Mouse (Mus musculus): ENCODE results near the gene Rgs2.

The Rgs2 gene

GRCm38 (mm10) chr1:144003904-144004740 lies at the start of gene Rgs2:
TSS of gene Rgs2 (minus strand) at chr1:144004161.
- DNase-seq (ENCODE audit: low spot score): peak; percentile 98

- no peak for DNase-seq (ENCODE audit: low spot score)
Observed at GRCm38 (mm10) chr1:144053401-144053800, 49.4 kb upstream of the Rgs2 start.

GRCm38 (mm10) chr1:144041826-144042225 lies 37.9 kb upstream of the Rgs2 start:
- DNase-seq (ENCODE audit: low spot score): no peak

GRCm38 (mm10) chr1:144033498-144033897 lies 29.5 kb upstream of the Rgs2 start:
- DNase-seq (ENCODE audit: low spot score): no peak

DNA sequence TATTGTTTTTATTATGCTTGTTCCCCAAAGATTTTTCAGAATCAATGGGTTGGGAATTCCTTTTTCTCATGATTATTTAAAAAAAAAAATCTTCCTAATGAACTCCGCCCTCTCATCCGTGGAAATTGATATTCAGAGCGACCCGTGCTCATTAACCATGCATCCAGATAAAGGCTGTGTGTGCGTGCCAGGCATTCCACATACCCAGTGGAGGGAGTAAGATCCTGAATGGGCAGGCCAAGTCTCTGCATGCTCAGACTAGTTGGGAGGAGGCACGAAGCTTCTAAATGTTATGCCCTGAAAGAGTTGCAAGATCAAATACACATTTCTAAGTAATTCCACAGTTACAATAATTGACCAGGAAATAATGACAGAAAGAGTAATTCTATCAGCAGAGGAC lies 26.5 kb upstream of the Rgs2 start:
- no peak for DNase-seq (ENCODE audit: low spot score)

- no peak for DNase-seq (ENCODE audit: low spot score)
Observed at GRCm38 (mm10) chr1:144029679-144030078, 25.7 kb upstream of the Rgs2 start.

GRCm38 (mm10) chr1:144018417-144018958 lies 14.5 kb upstream of the Rgs2 start:
- no peak for DNase-seq (ENCODE audit: low spot score)

- DNase-seq (ENCODE audit: low spot score): no peak
Observed at GRCm38 (mm10) chr1:144013913-144014312, 10.0 kb upstream of the Rgs2 start.

DNA sequence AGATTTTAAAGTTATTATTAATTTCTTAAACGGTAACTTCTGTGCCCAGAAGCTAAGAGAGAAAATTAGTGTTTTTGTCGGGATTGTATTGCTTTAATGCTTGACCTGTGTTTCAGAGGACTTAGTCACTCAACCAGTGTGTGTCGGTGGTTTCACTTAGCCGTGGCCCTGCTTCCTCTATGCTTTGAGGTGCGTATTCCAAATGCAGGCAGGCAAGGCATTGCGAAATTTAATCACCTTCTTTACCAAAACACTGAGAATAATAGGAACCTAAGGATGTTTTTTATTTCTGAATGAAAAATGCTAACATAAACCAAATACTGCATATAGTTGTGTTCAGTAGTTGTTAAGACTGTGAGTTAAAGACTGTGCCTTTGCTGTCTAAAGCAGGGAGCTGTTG lies 3.4 kb upstream of the Rgs2 start:
- DNase-seq (ENCODE audit: low spot score): no peak

DNA sequence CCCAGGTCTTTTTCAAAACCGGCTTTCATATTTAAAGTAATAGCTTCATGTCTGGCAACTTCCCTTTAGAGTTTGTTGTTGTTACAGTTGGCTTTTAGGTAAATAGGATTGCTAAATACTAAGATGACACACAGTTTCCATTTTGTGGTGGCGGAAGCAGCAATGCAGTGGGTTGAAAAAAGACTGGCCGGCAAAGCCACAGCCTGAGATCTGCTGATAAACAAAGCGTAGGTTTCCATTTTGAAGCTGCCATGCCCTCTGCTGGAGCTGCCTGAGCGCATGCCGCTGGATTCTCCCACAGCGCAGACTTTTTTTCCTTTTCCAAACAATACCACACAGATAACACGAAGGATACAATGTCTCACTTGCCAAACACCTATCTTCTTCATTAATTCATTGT lies 2.6 kb upstream of the Rgs2 start:
- DNase-seq (ENCODE audit: low spot score): peak; percentile 71

DNA sequence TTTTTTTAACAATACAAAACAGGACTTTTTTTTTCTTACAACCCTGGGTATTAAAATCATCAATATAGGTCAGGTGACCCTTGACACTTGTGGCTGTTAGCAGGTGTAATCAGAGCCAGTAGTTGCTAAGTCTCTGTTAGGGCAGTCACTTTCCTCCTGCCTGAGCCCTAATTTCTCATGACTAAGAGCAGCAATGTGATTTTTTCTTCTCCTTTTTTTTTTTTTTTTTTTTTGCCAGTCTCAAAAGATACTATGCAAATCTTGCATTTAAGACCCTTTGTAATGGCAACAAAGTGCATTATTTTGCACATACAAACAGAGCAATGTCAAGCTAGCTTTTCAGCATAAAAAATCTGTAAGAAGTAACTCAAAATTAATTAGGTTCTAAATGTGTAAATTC lies 1.7 kb upstream of the Rgs2 start:
- no peak for DNase-seq (ENCODE audit: low spot score)

GRCm38 (mm10) chr1:144004741-144005140 lies 780 bp upstream of the Rgs2 start:
- no peak for DNase-seq (ENCODE audit: low spot score)

- peak; percentile 48 for DNase-seq (ENCODE audit: low spot score)
Observed at GRCm38 (mm10) chr1:144003416-144003815, 545 bp downstream of the Rgs2 start.

- no peak for DNase-seq (ENCODE audit: low spot score)
Observed at GRCm38 (mm10) chr1:144002715-144003066, 1.3 kb downstream of the Rgs2 start.

DNA sequence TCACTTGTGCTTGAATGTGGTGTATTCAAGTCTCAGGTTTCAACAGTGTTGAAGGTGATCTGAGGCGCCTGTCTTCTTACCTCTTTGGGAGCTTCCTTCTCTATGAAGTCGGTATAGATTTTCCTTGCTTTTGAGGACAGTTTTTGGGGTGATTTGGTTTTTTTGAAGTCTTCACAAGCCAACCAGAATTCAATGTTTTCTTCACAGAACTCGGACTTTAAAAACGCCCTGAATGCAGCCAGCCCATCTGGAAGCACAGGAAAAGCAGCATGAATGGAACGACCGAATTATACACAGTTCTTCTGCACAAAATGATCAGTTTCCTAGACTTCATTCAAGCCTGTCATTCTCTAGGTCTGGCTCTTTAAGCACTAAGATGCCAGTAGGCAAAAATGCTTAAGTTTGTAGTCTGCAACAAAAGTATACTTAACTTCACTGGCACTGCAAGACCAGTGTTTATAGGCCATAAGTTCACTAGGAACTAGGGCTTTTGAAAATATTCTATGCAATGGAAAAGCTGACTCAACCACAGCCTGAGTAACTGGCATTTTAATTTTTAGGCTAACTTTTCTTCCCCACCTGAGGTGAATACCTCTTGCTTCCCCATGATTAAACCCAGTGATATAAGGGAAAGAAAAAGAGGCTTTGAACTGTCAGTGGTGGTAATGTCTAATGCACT lies 1.8 kb downstream of the Rgs2 start:
- DNase-seq (ENCODE audit: low spot score): no peak

DNA sequence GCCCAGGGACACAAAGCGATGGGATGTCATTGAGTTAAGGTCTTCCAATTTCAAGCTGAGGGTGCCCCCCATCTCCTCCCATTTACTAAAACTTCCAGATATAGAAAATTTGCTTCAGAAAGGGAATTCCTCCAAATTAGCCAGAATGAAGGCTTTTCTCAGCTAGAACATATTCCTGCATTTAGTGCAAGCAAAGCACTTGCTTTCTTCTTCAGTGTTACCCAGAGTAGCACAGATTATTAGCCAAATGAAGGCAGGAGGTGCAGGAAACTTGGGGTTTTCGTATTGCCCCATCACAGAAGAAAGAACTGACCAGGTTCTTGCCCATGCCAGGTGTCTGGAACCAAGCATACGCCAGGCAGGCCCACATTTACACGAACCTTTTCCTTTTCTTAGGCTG lies 3.7 kb downstream of the Rgs2 start:
- DNase-seq (ENCODE audit: low spot score): no peak

GRCm38 (mm10) chr1:143999371-143999920 lies 4.5 kb downstream of the Rgs2 start:
- no peak for DNase-seq (ENCODE audit: low spot score)

DNA sequence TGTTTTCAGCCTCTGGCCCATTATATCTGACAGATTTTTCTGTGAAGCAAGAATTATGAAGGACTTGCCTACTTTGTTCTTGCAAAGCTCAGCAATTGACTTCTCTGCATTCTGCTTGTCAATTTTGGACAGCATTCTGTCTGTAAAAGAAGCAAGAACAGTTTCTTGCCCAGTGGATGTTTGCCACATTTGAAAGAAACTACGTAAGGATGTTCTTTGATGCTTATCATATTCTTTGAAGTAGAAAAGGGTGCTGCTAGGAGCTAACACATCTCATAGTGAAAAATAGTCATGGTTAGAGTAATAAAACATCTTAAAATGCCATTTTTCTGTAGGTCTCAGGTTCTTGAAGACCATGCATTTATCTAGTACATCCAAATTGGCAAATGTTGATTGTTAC lies 10.9 kb downstream of the Rgs2 start:
- no peak for DNase-seq (ENCODE audit: low spot score)

DNA sequence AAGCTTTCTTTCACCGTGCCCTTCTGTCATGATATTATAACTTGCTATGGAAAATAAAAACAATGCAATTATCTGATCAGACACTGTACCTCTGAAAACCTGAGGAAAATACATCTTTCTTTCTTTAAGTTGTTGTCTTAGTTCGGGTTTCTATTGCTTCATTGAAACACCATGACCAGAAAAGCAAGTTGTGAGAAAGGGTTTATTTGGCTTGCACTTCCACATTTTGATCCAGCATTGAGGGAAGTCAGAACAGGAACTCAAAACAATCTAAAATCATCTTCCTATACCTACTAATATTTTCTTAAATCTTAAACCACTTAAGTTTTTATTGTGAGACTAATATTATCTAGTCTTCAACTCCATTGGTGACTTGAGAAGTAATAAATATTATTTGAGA lies 11.4 kb downstream of the Rgs2 start:
- no peak for DNase-seq (ENCODE audit: low spot score)

- DNase-seq (ENCODE audit: low spot score): no peak
Observed at GRCm38 (mm10) chr1:143990263-143990662, 13.7 kb downstream of the Rgs2 start.

DNA sequence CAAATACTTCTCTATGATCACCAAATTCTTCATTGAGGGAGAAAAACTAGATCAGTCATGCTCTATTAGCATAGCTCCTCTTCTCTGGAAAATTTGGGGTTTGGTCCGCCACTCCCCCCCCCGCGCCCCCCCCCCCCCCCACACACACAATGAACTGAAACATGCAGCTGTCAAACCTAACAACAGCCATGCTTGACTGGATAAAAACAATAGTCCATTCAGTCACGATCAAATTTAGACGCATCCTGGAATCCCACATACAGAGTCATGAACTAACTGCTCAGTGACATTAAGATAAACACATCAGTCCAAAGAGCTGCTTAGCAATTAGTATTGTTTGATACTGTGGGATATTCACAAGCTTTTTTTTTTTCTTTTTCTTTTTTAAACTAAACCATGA lies 14.2 kb downstream of the Rgs2 start:
- no peak for DNase-seq (ENCODE audit: low spot score)

GRCm38 (mm10) chr1:143988756-143989155 lies 15.2 kb downstream of the Rgs2 start:
- no peak for DNase-seq (ENCODE audit: low spot score)

DNA sequence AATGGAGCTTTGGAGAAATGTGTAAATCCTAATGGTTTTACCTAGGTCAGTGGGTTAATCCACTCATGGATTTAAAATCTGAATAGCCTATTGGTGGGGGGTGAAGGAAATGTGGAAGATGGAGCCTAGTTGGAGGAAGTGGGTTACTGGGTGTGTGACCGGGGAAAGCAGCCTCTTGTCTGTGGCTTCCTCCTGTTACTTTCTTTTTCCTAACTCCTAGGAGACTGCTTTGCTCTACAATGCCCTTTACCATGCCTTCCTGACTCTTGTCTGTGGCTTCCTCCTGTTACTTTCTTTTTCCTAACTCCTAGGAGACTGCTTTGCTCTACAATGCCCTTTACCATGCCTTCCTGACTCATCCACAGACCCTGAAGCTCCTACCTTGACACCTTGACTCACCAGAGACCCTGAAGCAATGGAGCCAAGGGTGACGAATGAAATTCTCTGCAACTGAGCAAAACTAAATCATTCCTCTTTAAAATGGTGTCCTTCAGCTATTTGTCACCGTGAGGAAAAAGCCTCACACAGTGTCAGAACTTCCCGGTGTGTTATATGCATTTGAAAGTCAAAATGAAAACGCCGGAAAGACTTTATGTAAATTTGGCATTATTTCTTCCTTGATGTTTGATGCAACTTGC lies 18.9 kb downstream of the Rgs2 start:
- DNase-seq (ENCODE audit: low spot score): no peak
